Mouse (Mus musculus): ENCODE data around the gene Gm5269. TPM values are rescaled to one million over a fixed set of nuclear protein-coding genes. Genes with fewer than 3 reads are reported as not detected.

Gene Gm5269
- polyA plus RNA-seq, 1 experiment from 2014 or later: not detected

GRCm38 (mm10) chr1:45920703-45921102 is 30.6 kb upstream of the Gm5269 start:
- Histone ChIP-seq H3K36me3 (ENCODE audit: control insufficient read depth, insufficient read depth, low read length) (peaks cover 3% of the 10 kb centered on the region), H3K27me3 (ENCODE audit: control insufficient read depth, insufficient read depth, low read length) (no peaks in the 10 kb centered on the region), H3K4me2 (replicated peaks; ENCODE audit: low read depth, low read length) (no peak overlapping the region), H3K9ac (replicated peaks; ENCODE audit: low read depth, low read length) (no peak overlapping the region), H3K4me3 (ENCODE audit: low read depth, low read length) (no peak overlapping the region), H3K9me3 (ENCODE audit: control insufficient read depth, low read depth, low read length) (no peaks in the 10 kb centered on the region), H3K27ac (ENCODE audit: low read length) (no peak overlapping the region), H3K4me1 (ENCODE audit: control insufficient read depth, insufficient read depth, low read length) (0 out of 2 replicates have a peak, but pooled peaks cover 2% of the 10 kb centered on the region)
- 48% methylated on average over 3 of the region's 3 CpGs for WGBS
- ATAC-seq (ENCODE audit: insufficient number of reproducible peaks, insufficient read depth, low FRiP score, low read depth): no peak

DNA sequence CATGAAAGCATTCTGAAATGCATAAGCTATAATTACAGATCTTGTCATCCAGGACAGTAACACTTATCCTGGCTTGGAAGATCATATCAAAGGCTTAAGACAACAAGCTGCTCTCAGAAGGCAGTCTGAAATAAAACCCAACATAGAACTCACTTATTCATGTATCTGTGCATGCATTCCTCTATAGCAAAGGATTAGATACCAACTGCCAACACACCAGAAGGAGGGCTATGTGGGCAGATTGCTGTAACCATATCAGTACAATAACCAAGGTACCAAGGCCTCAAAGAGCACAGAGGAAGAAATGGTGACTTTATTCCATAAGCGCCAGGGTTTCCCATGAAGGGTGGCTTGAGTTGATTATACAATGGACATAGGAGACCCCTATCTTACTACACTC is 29.7 kb upstream of the Gm5269 start:
- Histone ChIP-seq H3K9ac (replicated peaks; ENCODE audit: low read depth, low read length) (no peak overlapping the region), H3K27me3 (ENCODE audit: control insufficient read depth, insufficient read depth, low read length) (no peaks in the 10 kb centered on the region), H3K9me3 (ENCODE audit: control insufficient read depth, low read depth, low read length) (no peaks in the 10 kb centered on the region), H3K36me3 (ENCODE audit: control insufficient read depth, insufficient read depth, low read length) (peaks cover 3% of the 10 kb centered on the region), H3K4me2 (replicated peaks; ENCODE audit: low read depth, low read length) (no peak overlapping the region), H3K4me1 (ENCODE audit: control insufficient read depth, insufficient read depth, low read length) (0 out of 2 replicates have a peak, but pooled peaks cover 2% of the 10 kb centered on the region), H3K27ac (ENCODE audit: low read length) (no peak overlapping the region), H3K4me3 (ENCODE audit: low read depth, low read length) (no peak overlapping the region)
- no peak for ATAC-seq (ENCODE audit: insufficient number of reproducible peaks, insufficient read depth, low FRiP score, low read depth)
- WGBS: 97% methylated on average over 1 of the region's 1 CpGs

- no peak for ATAC-seq (ENCODE audit: insufficient number of reproducible peaks, insufficient read depth, low FRiP score, low read depth)
- Histone ChIP-seq H3K4me1 (ENCODE audit: control insufficient read depth, insufficient read depth, low read length) (no peaks in the 10 kb centered on the region), H3K9ac (replicated peaks; ENCODE audit: low read depth, low read length) (no peak overlapping the region), H3K9me3 (ENCODE audit: control insufficient read depth, low read depth, low read length) (no peaks in the 10 kb centered on the region), H3K27me3 (ENCODE audit: control insufficient read depth, insufficient read depth, low read length) (no peaks in the 10 kb centered on the region), H3K4me2 (replicated peaks; ENCODE audit: low read depth, low read length) (no peak overlapping the region), H3K36me3 (ENCODE audit: control insufficient read depth, insufficient read depth, low read length) (peaks cover 3% of the 10 kb centered on the region), H3K4me3 (ENCODE audit: low read depth, low read length) (no peak overlapping the region), H3K27ac (ENCODE audit: low read length) (no peak overlapping the region)
- WGBS: 75% methylated on average over 4 of the region's 4 CpGs
Observed at GRCm38 (mm10) chr1:45917136-45917803, 27.2 kb upstream of the Gm5269 start.

DNA sequence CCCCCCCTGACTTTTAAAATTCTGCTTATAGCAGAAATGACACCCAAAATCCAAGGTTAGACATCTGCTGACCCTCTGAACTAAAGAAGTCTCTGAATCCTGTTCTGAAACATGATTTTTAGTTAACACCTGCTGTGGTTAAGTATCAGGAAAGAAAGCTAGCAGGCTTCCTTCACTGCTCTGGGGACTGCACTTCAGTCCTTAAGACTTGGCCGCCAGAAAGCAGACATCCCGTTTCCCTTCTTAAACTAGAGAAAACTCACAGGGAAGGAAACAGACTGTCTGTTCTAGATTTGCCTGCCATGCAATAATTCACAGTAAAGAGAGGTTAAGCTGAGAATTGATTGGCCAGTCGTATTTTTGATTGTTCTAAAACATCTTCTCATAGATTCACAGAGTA is 26.1 kb upstream of the Gm5269 start:
- Histone ChIP-seq H3K4me3 (ENCODE audit: low read depth, low read length) (no peak overlapping the region), H3K9ac (replicated peaks; ENCODE audit: low read depth, low read length) (no peak overlapping the region), H3K27ac (ENCODE audit: low read length) (no peak overlapping the region), H3K36me3 (ENCODE audit: control insufficient read depth, insufficient read depth, low read length) (peaks cover 5% of the 10 kb centered on the region), H3K27me3 (ENCODE audit: control insufficient read depth, insufficient read depth, low read length) (no peaks in the 10 kb centered on the region), H3K4me2 (replicated peaks; ENCODE audit: low read depth, low read length) (no peak overlapping the region), H3K4me1 (ENCODE audit: control insufficient read depth, insufficient read depth, low read length) (no peaks in the 10 kb centered on the region), H3K9me3 (ENCODE audit: control insufficient read depth, low read depth, low read length) (no peaks in the 10 kb centered on the region)
- no peak for ATAC-seq (ENCODE audit: insufficient number of reproducible peaks, insufficient read depth, low FRiP score, low read depth)
- 69% methylated on average over 3 of the region's 3 CpGs for WGBS

DNA sequence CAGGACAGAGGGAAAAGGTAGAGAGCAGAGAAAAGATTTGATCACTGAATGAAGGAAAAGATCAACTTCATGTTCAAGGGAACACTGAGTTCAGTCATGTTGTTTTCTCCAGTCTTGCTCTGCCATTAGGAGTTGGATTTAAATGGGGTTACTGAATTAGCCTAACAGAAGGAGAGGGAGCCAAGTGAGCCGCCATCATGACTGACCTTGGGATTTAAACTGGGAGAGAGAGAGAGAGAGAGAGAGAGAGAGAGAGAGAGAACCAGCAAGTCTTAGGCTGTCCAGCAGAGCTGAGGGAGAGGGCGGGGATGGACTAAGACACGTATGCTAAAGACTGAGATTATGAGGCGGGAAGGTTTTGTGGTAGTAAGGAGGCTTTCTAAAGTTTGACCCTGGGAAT is 24.2 kb upstream of the Gm5269 start:
- Histone ChIP-seq H3K36me3 (ENCODE audit: control insufficient read depth, insufficient read depth, low read length) (peaks cover 11% of the 10 kb centered on the region), H3K4me2 (replicated peaks; ENCODE audit: low read depth, low read length) (no peak overlapping the region), H3K27ac (ENCODE audit: low read length) (no peak overlapping the region), H3K27me3 (ENCODE audit: control insufficient read depth, insufficient read depth, low read length) (no peaks in the 10 kb centered on the region), H3K4me3 (ENCODE audit: low read depth, low read length) (no peak overlapping the region), H3K9ac (replicated peaks; ENCODE audit: low read depth, low read length) (no peak overlapping the region), H3K4me1 (ENCODE audit: control insufficient read depth, insufficient read depth, low read length) (no peaks in the 10 kb centered on the region), H3K9me3 (ENCODE audit: control insufficient read depth, low read depth, low read length) (no peaks in the 10 kb centered on the region)
- no peak for ATAC-seq (ENCODE audit: insufficient number of reproducible peaks, insufficient read depth, low FRiP score, low read depth)
- 90% methylated on average over 4 of the region's 4 CpGs for WGBS

GRCm38 (mm10) chr1:45905107-45905821 is 15.2 kb upstream of the Gm5269 start:
- ATAC-seq (ENCODE audit: insufficient number of reproducible peaks, insufficient read depth, low FRiP score, low read depth): peak; percentile 89
- Histone ChIP-seq H3K4me1 (ENCODE audit: control insufficient read depth, insufficient read depth, low read length) (peaks cover 10% of the 10 kb centered on the region), H3K9me3 (ENCODE audit: control insufficient read depth, low read depth, low read length) (no peaks in the 10 kb centered on the region), H3K4me2 (replicated peaks; ENCODE audit: low read depth, low read length) (no peak overlapping the region), H3K4me3 (ENCODE audit: low read depth, low read length) (no peak overlapping the region), H3K27ac (ENCODE audit: low read length) (peak overlapping the region; percentile 72; the same call in 1 of the 2 replicates), H3K36me3 (ENCODE audit: control insufficient read depth, insufficient read depth, low read length) (peaks cover 4% of the 10 kb centered on the region; the same call in 1 of the 2 replicates), H3K27me3 (ENCODE audit: control insufficient read depth, insufficient read depth, low read length) (no peaks in the 10 kb centered on the region), H3K9ac (replicated peaks; ENCODE audit: low read depth, low read length) (no peak overlapping the region)
- 15% methylated on average over 5 of the region's 5 CpGs for WGBS

DNA sequence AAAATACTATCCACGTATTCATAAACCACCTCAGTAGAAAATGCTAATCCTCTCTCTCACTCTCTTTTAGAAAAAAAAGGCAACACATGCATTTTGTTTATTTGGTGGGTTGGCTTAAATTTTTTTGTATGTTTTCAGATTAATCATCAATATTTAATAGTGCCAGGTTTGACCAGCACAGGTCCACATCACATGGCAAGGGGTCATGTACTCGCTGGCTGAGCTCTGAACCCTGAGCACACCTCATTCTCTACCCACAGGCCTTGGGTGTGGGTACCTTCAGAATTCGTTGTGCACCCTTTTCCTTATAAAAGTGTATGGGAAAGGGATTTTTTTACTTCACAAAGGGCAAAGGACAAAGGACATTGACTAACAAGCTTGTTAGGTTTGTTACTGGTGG is 14.1 kb upstream of the Gm5269 start:
- 81% methylated on average over 3 of the region's 3 CpGs for WGBS
- Histone ChIP-seq H3K4me1 (ENCODE audit: control insufficient read depth, insufficient read depth, low read length) (peaks cover 10% of the 10 kb centered on the region), H3K9me3 (ENCODE audit: control insufficient read depth, low read depth, low read length) (no peaks in the 10 kb centered on the region), H3K36me3 (ENCODE audit: control insufficient read depth, insufficient read depth, low read length) (peaks cover 2% of the 10 kb centered on the region; the same call in 1 of the 2 replicates), H3K9ac (replicated peaks; ENCODE audit: low read depth, low read length) (no peak overlapping the region), H3K4me3 (ENCODE audit: low read depth, low read length) (no peak overlapping the region), H3K27ac (ENCODE audit: low read length) (no peak overlapping the region), H3K4me2 (replicated peaks; ENCODE audit: low read depth, low read length) (no peak overlapping the region), H3K27me3 (ENCODE audit: control insufficient read depth, insufficient read depth, low read length) (no peaks in the 10 kb centered on the region)
- ATAC-seq (ENCODE audit: insufficient number of reproducible peaks, insufficient read depth, low FRiP score, low read depth): no peak

- no peak overlapping the region for H3K4me3 ChIP-seq (ENCODE audit: low read depth, low read length)
- H3K27me3 ChIP-seq (ENCODE audit: control insufficient read depth, insufficient read depth, low read length): no peaks in the 10 kb centered on the region
- H3K36me3 ChIP-seq (ENCODE audit: control insufficient read depth, insufficient read depth, low read length): no peaks in the 10 kb centered on the region
- H3K27ac ChIP-seq (ENCODE audit: low read length): no peak overlapping the region
- no peaks in the 10 kb centered on the region for H3K4me1 ChIP-seq (ENCODE audit: control insufficient read depth, insufficient read depth, low read length)
- no peak overlapping the region for H3K9ac ChIP-seq (replicated peaks; ENCODE audit: low read depth, low read length)
- 25% methylated on average over 1 of the region's 1 CpGs for WGBS
- H3K4me2 ChIP-seq (replicated peaks; ENCODE audit: low read depth, low read length): no peak overlapping the region
- no peaks in the 10 kb centered on the region for H3K9me3 ChIP-seq (ENCODE audit: control insufficient read depth, low read depth, low read length)
- no peak for ATAC-seq (ENCODE audit: insufficient number of reproducible peaks, insufficient read depth, low FRiP score, low read depth)
Observed at GRCm38 (mm10) chr1:45898044-45898443, 8.0 kb upstream of the Gm5269 start.
